Mouse (Mus musculus) subcutaneous adipose tissue, adult 2 months (tissue): ENCODE results near the gene Krt33b. TPM values are rescaled to one million over a fixed set of nuclear protein-coding genes. Genes with fewer than 3 reads are reported as not detected.

Experiments
- polyA plus RNA-seq: library from polyadenylated mRNA; depleted of rRNA; stranded (reverse); fragments of >200 nt; gene quantifications from 2 replicates; pipeline ENCODE4 v1.2.3, GENCODE M21; 2012; ENCODE audit warnings: low replicate concordance; rRNA removed

The Krt33b gene
- not detected in 2 replicates for polyA plus RNA-seq

DNA sequence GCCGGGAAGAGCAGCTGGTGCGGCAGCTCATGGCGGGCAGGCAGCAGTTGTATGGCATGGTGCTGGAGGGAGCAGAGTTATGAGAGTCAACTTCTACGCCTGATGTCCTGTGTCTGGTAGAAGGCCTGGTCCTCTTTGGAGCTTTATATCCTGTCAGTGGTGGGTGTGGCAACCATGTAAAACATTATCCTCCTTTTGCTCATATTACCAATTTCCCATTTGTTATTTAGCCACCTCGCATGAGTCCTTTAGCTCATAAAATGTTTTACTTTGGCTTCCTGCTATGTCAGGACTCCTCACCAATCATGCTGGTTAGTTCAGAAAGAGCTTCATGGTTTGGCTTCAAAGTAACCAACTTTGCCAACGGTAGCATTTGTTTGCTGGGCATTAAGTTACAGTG lies at the start of gene Krt33b:
TSS of gene Krt33b (minus strand) at position 101 of the 400 bp plus-strand sequence.

DNA sequence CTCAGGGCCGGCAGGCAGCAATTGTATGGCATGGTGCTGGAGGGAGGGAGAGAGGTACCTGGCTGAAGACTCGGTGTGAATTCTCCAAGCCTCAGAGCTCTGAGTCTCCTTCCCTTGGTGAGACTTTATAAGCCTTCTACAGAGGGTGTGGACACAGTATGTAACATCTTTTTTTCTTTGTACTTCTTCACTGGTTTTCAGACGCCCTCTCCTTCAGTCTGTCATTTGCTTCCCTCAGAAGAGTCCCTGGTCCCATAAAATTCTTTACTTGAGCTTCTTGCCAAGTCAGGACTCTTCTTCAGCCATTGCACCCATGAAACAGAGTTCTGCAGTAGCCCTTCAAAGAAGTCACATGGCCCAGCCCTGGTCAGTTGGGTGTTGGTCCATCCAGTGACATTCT lies 20.8 kb upstream of the Krt33b start, which contains the start of gene Krt31:
TSS of gene Krt31 (minus strand) at position 101 of the 400 bp plus-strand sequence.

DNA sequence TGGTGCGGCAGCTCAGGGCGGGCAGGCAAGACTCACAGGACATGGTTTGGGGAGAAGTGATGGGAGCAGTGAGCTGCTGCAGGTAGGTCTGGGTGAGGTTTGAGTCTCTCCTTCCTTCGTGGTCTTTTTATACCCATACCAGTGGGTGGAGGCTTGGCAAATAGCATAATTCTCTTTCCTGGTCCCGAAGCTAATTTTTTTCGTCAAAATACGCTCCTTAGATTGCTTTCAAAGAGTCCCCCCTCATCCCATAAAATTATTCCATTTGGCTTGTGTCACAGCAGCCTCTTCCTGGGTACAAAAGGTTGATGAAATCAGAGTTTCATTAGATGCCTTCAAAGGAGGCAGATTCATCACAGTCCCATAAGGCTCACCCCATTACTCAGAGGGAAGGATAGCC lies 11.8 kb upstream of the Krt33b start, which contains the start of gene Krt34:
TSS of gene Krt34 (minus strand) at position 101 of the 400 bp plus-strand sequence.

GRCm38 (mm10) chr11:100016112-100016511 lies 13.6 kb downstream of the Krt33b start, which contains the start of gene Krt33a:
Gene Krt33a (minus strand): TSS chr11:100016212.

GRCm38 (mm10) chr11:99993620-99994383 lies 35.9 kb downstream of the Krt33b start, which contains the start of gene Krtap17-1:
Gene Krtap17-1 (minus strand): TSS chr11:99993994.

GRCm38 (mm10) chr11:99986180-99986647 lies 43.5 kb downstream of the Krt33b start, which contains the start of gene Krtap16-1:
Gene Krtap16-1 (minus strand): TSS chr11:99986597.

GRCm38 (mm10) chr11:99978953-99979352 lies 50.7 kb downstream of the Krt33b start, which contains the start of gene Krtap29-1:
Gene Krtap29-1 (minus strand): TSS chr11:99979053.

Other genes with a start within 250 kb of the Krt33b start
- not detected in 2 replicates for gene Krtap4-8, start 249.2 kb downstream of the Krt33b start, polyA plus RNA-seq
- not detected in 2 replicates for gene Krtap4-9, start 244.7 kb downstream of the Krt33b start, polyA plus RNA-seq
- gene Gm11596, start 236.4 kb downstream of the Krt33b start, polyA plus RNA-seq, result not detected in 2 replicates
- gene Gm11569, start 230.9 kb downstream of the Krt33b start, polyA plus RNA-seq, result not detected in 2 replicates
- gene Gm11554, start 225.4 kb downstream of the Krt33b start, polyA plus RNA-seq, result not detected in 2 replicates
- gene Krtap4-13, start 220.0 kb downstream of the Krt33b start, polyA plus RNA-seq, result not detected in 2 replicates
- gene Gm11564, start 214.2 kb downstream of the Krt33b start, polyA plus RNA-seq, result not detected in 2 replicates
- gene 2300003K06Rik, start 191.8 kb downstream of the Krt33b start, polyA plus RNA-seq, result not detected in 2 replicates
- gene Krtap4-16, start 178.3 kb downstream of the Krt33b start, polyA plus RNA-seq, result not detected in 2 replicates
- gene Gm11568, start 172.0 kb downstream of the Krt33b start, polyA plus RNA-seq, result not detected in 2 replicates
- gene Gm11559, start 165.4 kb downstream of the Krt33b start, polyA plus RNA-seq, result not detected in 2 replicates
- gene Krtap9-1, start 156.5 kb downstream of the Krt33b start, polyA plus RNA-seq, result not detected in 2 replicates
- gene Gm11567, start 150.7 kb downstream of the Krt33b start, polyA plus RNA-seq, result not detected in 2 replicates
- not detected in 2 replicates for gene Krtap31-1, start 121.9 kb downstream of the Krt33b start, polyA plus RNA-seq
- gene Gm11565, start 115.1 kb downstream of the Krt33b start, polyA plus RNA-seq, result not detected in 2 replicates
- gene Krtap31-2, start 93.6 kb downstream of the Krt33b start, polyA plus RNA-seq, result not detected in 2 replicates
- gene Krtap9-5, start 81.4 kb downstream of the Krt33b start, polyA plus RNA-seq, result not detected in 2 replicates
- not detected in 2 replicates for gene Krtap29-1, start 50.8 kb downstream of the Krt33b start, polyA plus RNA-seq
- gene Krtap16-1, start 43.3 kb downstream of the Krt33b start, polyA plus RNA-seq, result not detected in 2 replicates
- 2.2 TPM in 1 of 2 replicates, not detected in the other for gene Krtap17-1, start 35.9 kb downstream of the Krt33b start, polyA plus RNA-seq
- gene Krt33a, start 13.7 kb downstream of the Krt33b start, polyA plus RNA-seq, result 0.06 TPM in 2 replicates
- not detected in 2 replicates for gene Krt34, start 11.7 kb upstream of the Krt33b start, polyA plus RNA-seq
- not detected in 2 replicates for gene Krt31, start 20.7 kb upstream of the Krt33b start, polyA plus RNA-seq
- gene Krt32, start 58.4 kb upstream of the Krt33b start, polyA plus RNA-seq, result not detected in 2 replicates
- gene Krt35, start 66.4 kb upstream of the Krt33b start, polyA plus RNA-seq, result not detected in 2 replicates
- gene Krt36, start 75.8 kb upstream of the Krt33b start, polyA plus RNA-seq, result 2.0 and 2.9 TPM in 2 replicates
- 0.49 TPM in 1 of 2 replicates, not detected in the other for gene Krt13, start 91.7 kb upstream of the Krt33b start, polyA plus RNA-seq
- 1.1 TPM in 1 of 2 replicates, not detected in the other for gene Krt15, start 106.1 kb upstream of the Krt33b start, polyA plus RNA-seq
- gene Krt19, start 118.8 kb upstream of the Krt33b start, polyA plus RNA-seq, result 14.2 and 271 TPM in 2 replicates
- gene Krt9, start 163.4 kb upstream of the Krt33b start, polyA plus RNA-seq, result 0.04 TPM in 1 of 2 replicates, not detected in the other
- gene Krt14, start 177.7 kb upstream of the Krt33b start, polyA plus RNA-seq, result 0.11 and 0.26 TPM in 2 replicates
- not detected in 2 replicates for gene Krt16, start 219.0 kb upstream of the Krt33b start, polyA plus RNA-seq
- gene Krt17, start 231.2 kb upstream of the Krt33b start, polyA plus RNA-seq, result 4.0 TPM in 1 of 2 replicates, not detected in the other
- gene Krt42, start 240.0 kb upstream of the Krt33b start, polyA plus RNA-seq, result not detected in 2 replicates